Mouse (Mus musculus): ENCODE results near the gene Mcf2l.

Mcf2l gene

GRCm38 (mm10) chr8:12872983-12873356, 636 bp upstream of the Mcf2l start:
- DNase-seq (ENCODE audit: inconsistent age in 2 of 2, low spot score in 1 of 2) = no peak

- DNase-seq (ENCODE audit: inconsistent age in 2 of 2, low spot score in 1 of 2) = peak in 1 of 2 experiments; percentile 37
These were observed 687 bp downstream of the Mcf2l start for GRCm38 (mm10) chr8:12874194-12874791.

GRCm38 (mm10) chr8:12874971-12875370, 1.4 kb downstream of the Mcf2l start:
- no peak for DNase-seq (ENCODE audit: inconsistent age in 2 of 2, low spot score in 1 of 2)

- DNase-seq (ENCODE audit: inconsistent age in 2 of 2, low spot score in 1 of 2) = no peak
These were observed 3.5 kb downstream of the Mcf2l start for GRCm38 (mm10) chr8:12877126-12877525.

- DNase-seq (ENCODE audit: inconsistent age in 2 of 2, low spot score in 1 of 2) = no peak
These were observed 6.6 kb downstream of the Mcf2l start for GRCm38 (mm10) chr8:12880163-12880562.

- no peak for DNase-seq (ENCODE audit: inconsistent age in 2 of 2, low spot score in 1 of 2)
These were observed 9.7 kb downstream of the Mcf2l start for GRCm38 (mm10) chr8:12883051-12884004.

GRCm38 (mm10) chr8:12887772-12888435, 14.3 kb downstream of the Mcf2l start:
- no peak for DNase-seq (ENCODE audit: inconsistent age in 2 of 2, low spot score in 1 of 2)

- no peak for DNase-seq (ENCODE audit: inconsistent age in 2 of 2, low spot score in 1 of 2)
These were observed 15.5 kb downstream of the Mcf2l start for GRCm38 (mm10) chr8:12889046-12889598.

- no peak for DNase-seq (ENCODE audit: inconsistent age in 2 of 2, low spot score in 1 of 2)
These were observed 19.4 kb downstream of the Mcf2l start for GRCm38 (mm10) chr8:12892882-12893446.

- DNase-seq (ENCODE audit: inconsistent age in 2 of 2, low spot score in 1 of 2) = no peak
These were observed 20.4 kb downstream of the Mcf2l start for GRCm38 (mm10) chr8:12893797-12894578.

GRCm38 (mm10) chr8:12894783-12895534, 21.4 kb downstream of the Mcf2l start:
- no peak for DNase-seq (ENCODE audit: inconsistent age in 2 of 2, low spot score in 1 of 2)

GRCm38 (mm10) chr8:12895535-12896150, 22.0 kb downstream of the Mcf2l start:
- no peak for DNase-seq (ENCODE audit: inconsistent age in 2 of 2, low spot score in 1 of 2)

GRCm38 (mm10) chr8:12896494-12897373, 23.1 kb downstream of the Mcf2l start:
- DNase-seq (ENCODE audit: inconsistent age in 2 of 2, low spot score in 1 of 2) = peak; percentile 53 to 85

- peak; percentile 27 to 45 for DNase-seq (ENCODE audit: inconsistent age in 2 of 2, low spot score in 1 of 2)
These were observed 24.2 kb downstream of the Mcf2l start for GRCm38 (mm10) chr8:12897815-12898214.

GRCm38 (mm10) chr8:12903790-12904415, 30.3 kb downstream of the Mcf2l start:
- peak in 1 of 2 experiments; percentile 41 for DNase-seq (ENCODE audit: inconsistent age in 2 of 2, low spot score in 1 of 2)

- peak in 1 of 2 experiments; percentile 30 for DNase-seq (ENCODE audit: inconsistent age in 2 of 2, low spot score in 1 of 2)
These were observed 31.5 kb downstream of the Mcf2l start for GRCm38 (mm10) chr8:12905122-12905521.

- DNase-seq (ENCODE audit: inconsistent age in 2 of 2, low spot score in 1 of 2) = peak; percentile 59 to 66
These were observed 32.2 kb downstream of the Mcf2l start for GRCm38 (mm10) chr8:12905599-12906321.
